Mouse (Mus musculus) heart, postnatal 4 days (tissue): ENCODE measurements at regions not wholly inside any gene's neighbourhood (a gene's known extent, or its start where the extent isn't known, plus 50 kb on each side); places are given as distances from the start of the nearest gene placed in this dataset.

Experiments used
- DNase-seq: peaks from one replicate; pipeline ENCODE4 v3.0.0; 2021

DNA sequence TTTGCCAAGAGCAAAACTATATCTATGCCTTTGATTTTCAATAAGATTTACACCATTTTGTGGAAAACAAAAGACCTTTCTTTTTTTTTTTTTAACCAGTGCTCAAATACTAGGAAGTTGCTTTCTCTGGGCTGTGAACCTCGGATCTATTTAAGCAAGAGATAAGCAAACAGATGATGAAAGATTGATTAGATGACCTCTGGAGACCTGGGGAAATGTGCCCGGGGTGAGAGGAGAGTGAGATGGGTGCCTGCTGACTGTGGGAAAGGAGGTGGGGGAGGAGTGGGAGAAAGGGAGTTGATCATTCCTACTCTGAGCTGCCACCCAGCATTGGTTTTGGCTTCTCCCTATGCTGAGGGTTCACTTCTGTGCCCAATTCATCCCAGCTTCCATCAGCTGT is 595.3 kb downstream of the Epha4 start:
- DNase-seq, result no peak

- DNase-seq, result no peak
Observed at GRCm38 (mm10) chr1:76920634-76921033, 594.3 kb downstream of the Epha4 start.

DNA sequence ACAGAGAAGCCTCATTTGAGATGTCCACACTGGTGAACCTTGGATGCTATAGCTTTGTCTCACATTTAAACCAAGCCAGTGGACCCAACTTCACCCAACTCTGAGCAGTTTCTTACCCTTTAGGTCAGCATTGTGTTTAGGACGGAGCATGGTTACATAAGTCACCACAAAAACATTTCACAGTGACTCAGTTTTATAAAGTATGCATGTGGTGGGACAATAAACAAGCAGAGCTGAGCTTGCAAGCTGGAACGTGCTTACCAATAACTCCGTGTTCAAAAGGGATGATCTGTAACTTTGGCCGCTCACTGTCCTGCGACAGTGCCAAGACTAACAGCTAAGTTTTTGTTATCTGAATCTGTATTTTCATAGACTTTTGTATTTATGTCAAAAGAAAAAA is 587.8 kb downstream of the Epha4 start:
- no peak for DNase-seq

- no peak for DNase-seq
Observed at GRCm38 (mm10) chr1:76928035-76928434, 586.9 kb downstream of the Epha4 start.

- no peak for DNase-seq
Observed at GRCm38 (mm10) chr1:76933460-76933859, 581.4 kb downstream of the Epha4 start.

- DNase-seq, result peak; percentile 42
Observed at GRCm38 (mm10) chr1:76942730-76943129, 572.2 kb downstream of the Epha4 start.

DNA sequence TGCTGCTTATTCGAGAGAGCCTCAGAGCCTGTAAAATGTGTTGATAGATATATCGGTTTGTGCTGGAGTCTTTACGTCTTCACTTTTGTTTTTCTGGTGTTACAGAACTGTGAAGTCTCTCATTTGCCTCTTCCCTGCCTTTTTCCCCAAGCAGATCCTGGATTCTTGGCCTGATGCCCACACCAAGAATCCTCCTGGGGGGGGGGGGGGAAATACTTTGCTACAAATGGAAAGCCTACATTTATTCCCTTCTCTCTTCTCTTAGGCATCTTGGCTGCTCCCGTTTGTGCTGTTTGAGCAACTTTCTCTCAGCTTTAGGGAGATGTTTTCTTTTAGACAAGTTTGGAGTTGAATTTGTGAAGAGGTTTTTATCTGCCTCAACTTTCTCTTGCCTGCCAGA is 570.8 kb downstream of the Epha4 start:
- DNase-seq, result peak; percentile 59

- DNase-seq, result no peak
Observed at GRCm38 (mm10) chr1:76955031-76955430, 559.9 kb downstream of the Epha4 start.

DNA sequence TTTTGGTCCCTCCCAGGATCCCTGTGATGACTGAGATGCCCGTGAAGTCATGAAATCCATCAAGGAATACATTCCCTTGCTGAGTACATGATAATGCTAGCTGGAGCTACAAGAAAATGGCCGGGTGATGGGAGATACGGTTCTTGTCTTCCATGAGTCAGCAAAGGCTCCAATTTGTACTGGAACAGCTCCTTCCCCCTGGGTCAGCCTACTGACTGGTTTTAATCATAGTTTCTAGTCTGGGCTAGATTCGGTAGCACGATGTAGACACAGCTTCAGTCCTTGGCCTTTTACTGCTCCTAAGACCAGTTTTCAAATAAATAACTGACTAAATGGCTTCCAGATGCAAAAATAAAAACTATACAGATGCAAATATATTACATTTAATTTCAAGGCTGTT is 557.5 kb downstream of the Epha4 start:
- no peak for DNase-seq

GRCm38 (mm10) chr1:76958706-76959105 is 556.2 kb downstream of the Epha4 start:
- DNase-seq, result no peak

DNA sequence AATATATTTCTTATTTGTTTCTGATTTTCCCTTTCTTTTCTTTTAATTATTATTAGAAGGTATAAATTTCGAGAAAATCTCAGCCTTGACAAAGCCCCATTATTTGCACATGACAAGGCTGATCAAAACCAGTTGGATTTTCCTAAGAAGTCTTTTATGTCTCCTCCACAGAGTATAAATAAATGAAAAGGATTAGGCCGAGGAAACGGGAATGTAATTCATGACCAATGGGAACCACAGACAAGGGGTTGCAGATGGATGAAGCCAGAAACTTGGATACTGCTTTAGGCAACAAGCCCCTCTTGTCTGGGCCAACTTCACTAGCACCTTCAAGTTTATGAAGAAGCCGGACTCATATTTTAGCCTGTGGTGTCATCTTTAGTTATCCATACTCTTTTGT is 542.4 kb downstream of the Epha4 start:
- DNase-seq, result no peak

DNA sequence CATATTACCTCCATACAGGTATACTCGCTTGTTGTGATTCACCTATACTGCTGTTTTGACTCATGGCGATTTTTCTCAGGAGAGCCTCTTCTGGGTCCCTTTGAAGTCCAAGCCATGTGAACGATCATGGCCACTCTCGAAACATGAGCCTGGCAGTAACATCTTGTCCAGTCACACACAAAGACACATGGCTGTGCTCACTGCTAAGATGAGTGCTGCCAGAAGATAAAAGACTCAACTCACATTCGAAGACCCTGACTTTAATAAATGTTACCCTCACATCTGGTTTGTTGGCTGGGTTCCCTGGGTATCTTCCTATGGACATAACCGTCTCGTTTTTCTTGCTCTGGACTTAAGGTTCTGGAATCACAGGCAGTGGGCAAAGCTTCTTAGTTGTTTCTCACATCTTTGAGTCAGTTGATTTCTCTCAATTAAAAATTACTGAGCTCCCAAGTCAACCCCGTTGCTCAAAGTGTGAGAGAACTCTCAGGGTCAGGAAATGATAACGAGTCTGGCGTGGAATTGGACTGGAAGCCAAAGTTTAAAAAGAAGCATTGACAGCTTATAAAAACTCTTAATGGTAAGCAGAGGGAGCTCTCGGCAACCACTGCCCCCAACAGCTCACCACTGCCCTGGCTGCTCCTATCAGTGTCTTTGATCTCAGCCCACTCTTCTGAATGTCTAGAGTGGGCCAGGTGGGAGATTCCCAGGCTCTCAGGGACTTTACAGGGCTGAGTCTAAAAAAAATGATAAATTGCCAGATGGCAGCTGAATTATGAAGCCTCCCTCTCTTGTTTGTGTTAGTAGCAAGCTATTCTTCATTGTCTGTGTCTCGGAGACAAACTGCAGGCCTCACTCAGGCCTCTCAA is 539.6 kb downstream of the Epha4 start:
- DNase-seq, result no peak

DNA sequence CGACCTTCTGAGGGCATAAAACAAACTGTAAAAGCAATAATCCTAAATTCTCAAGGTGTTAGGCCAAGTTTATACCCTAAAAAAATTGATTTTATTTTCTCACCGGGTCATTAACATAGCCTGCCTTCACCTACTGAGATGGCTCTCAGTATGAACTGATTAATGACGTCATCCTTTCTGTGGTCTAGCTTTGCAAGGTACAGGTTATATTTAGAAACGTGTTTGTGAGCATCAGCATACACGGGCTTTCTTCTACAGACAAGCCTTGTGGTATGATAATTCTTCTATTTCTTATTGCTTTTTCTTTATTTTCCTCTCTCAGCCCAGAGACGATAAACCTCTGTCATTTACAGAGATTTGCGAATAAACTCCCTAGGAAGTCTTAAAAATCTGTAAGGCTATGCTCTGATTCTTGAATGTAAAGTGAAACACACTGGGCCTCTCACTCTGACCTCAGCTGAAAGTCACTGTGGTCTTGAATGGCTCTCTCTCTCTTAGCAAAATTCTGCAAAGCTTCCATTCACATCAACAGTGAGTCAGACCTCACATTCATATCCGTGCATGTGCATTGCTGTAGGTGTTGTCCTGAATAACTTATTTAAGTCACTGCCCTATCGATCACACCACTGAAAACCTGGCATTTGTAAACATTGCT is 534.3 kb downstream of the Epha4 start:
- DNase-seq, result no peak

DNA sequence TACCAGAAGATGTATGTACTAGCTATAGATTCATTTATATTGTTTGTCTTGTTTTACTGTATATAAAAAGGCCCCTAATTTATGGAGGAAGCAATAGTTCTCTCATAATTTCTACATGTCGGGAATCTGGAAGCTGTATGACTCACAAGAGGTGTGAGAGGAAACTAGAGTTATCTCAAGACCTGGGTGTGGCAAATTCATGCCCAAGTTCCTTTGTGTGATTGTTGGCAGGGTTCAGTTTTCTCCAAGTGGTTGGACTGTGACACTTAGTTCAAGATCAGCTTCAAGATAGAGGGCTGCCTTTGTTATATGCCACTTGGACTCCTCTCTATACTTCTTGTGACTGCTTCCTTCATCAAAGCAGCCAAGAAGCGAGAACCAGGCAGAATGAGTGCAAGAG is 521.1 kb downstream of the Epha4 start:
- DNase-seq, result no peak

- no peak for DNase-seq
Observed at GRCm38 (mm10) chr1:77008001-77008400, 506.9 kb downstream of the Epha4 start.

GRCm38 (mm10) chr1:77010608-77011214 is 504.2 kb downstream of the Epha4 start:
- no peak for DNase-seq

GRCm38 (mm10) chr1:77027656-77028055 is 487.2 kb downstream of the Epha4 start:
- DNase-seq, result no peak

- no peak for DNase-seq
Observed at GRCm38 (mm10) chr1:77028216-77028615, 486.7 kb downstream of the Epha4 start.

DNA sequence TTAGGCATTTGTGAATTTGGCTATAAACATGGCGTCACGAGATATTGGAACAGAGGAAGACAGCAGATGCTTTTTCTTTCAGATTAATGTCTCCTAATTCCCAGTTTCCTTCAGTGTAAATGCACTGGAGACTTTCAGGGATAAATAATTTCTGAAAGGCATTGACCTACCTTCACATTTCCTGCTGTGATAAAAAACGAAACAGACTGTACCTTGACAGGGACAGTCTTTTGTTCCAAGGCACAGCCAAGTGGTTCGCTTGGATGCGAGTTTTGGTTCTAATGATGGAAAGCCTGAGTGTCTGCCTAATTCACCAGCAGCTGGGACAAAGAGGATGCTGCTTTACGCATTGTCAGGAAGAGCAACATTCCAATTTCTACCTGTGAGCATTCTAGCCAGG is 485.8 kb downstream of the Epha4 start:
- no peak for DNase-seq

DNA sequence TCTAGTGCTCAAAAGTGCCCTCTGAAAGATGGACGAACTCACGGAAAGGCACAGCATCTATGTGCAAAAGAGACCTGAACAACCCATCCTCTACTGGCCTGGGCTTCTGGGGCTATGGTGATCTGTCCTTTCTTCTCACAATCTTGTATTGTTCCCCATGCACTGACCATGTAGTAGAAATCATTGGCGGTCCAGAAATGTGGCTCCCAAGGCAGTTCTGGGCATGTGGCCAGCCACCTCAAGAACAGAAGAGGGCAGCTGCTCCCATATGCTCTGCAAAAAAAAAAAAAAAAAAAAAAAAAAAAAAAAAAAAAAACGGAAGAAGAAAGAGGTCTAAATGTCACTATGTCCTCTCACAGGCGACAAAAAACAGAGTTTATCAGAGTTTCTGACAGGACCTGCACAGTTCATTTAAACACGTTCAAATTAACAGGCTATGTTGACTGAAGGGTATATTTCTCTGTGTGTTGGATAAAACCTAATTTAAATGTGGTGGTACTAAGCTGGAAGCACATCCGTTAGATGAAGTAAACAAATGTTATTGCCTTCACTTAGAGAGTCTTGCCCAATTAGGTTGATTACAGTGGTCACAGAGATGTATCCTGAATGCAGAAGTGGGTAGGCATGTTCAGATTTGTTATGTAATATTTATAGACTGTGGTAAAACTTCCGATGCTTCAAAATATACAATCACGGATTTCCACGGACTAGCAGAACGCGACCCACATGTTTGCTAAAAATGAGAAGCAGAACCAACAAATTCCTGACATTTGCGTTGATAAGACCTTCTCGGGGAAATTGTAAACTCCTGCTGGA is 470.9 kb downstream of the Epha4 start:
- DNase-seq, result peak; percentile 83

GRCm38 (mm10) chr1:77048720-77049406 is 466.0 kb downstream of the Epha4 start:
- peak; percentile 29 for DNase-seq

DNA sequence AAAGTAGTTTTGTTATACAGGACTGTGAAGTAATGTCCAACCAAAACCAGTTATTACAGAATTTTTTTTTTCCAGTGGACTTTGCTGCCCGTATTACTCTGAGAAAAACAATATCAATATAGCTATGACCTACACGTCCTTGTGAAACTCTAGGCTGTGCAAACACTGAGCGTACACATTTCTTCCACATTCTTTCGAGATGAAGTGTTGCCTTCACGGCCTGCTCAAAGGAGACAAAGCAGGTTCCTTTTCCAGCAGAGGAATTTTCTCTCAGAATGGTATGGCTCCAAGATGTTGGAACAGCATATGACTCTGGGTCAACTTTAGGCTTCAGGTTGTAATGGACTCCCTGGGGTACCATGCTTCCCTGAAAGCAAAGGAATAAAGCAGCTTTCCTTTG is 463.6 kb downstream of the Epha4 start:
- no peak for DNase-seq
